Mouse (Mus musculus) forelimb bud, embryonic 11.5 days (tissue): Measurements from ENCODE around the gene Efhd2.

Source experiments
- DNase-seq: peaks from one replicate; pipeline ENCODE4 v3.0.0-alpha.2; 2012; ENCODE audit warnings: low read depth, low spot score

Efhd2 gene

DNA sequence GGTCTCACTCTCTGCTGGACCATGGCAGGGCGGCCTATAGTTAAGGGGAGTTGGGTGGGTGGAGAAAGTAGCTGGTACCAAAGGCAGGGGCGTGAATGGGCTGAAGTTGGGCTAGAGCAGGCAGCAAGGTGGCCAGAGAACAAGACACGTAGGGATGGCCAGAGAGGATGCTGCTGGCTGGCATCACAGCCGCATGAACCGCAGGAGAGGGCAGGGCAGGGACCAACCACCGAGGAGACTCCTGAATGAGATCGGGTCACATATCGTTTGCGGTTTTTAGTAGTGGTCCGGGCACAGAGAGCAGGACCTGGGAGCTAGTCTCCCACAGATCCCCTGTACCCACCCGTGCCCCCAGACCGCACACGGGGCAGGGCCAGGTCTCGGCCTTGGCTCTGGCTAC is 15.4 kb downstream of the Efhd2 start:
- DNase-seq: no peak

- no peak for DNase-seq
Measured at GRCm38 (mm10) chr4:141858501-141858900, 16.2 kb downstream of the Efhd2 start.

DNA sequence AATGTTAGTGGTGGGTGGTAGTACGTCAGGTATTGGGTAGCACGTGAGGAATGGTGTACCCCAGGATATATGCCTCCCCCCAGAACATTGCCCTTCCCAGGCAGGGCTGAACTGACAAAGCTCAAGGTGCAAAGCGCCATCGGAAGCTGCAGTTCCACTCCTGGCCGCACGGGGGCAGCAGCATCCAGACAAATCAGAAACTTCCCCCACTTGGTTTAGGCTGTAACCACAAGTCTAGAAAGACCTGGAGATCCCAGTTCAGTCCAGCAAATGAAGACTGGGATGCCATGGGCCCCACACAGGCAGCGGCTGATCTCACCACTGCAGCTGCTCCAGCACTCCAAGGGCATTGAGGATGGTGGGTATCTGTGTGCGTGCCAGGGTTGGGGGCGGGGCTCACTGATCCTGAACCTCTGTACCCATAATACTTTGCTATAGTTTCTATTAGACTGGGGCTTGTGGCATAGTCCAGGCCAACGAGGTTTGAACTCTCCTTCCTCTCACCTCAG is 17.2 kb downstream of the Efhd2 start:
- DNase-seq: peak; percentile 75

- peak; percentile 44 for DNase-seq
Measured at GRCm38 (mm10) chr4:141853437-141853836, 21.3 kb downstream of the Efhd2 start.

GRCm38 (mm10) chr4:141845999-141846398 is 28.7 kb downstream of the Efhd2 start, which contains the start of gene Ctrc:
Gene Ctrc (minus strand): TSS chr4:141846359.
- DNase-seq: no peak

- DNase-seq: no peak
Measured at GRCm38 (mm10) chr4:141834536-141835095, 40.1 kb downstream of the Efhd2 start.

DNA sequence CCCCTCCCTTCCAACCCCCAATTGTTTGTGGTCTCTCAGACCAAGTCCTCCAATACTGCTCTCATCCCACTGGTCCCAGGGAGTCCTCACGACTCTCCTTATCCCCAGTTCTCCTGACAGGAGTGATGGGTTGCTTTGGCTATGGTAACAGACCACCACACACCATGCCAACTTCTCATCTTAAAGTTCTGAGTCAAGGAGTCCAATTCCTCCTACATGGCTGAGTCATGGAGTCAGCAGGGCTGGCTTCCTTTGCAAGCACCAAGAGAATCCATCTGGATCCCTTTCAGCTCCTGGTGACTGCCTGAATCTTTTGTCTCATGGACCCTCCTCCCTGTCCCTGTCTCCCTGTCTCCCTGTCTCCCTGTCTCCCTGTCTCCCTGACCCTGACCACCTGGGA is 40.8 kb downstream of the Efhd2 start:
- no peak for DNase-seq

- DNase-seq: no peak
Measured at GRCm38 (mm10) chr4:141831361-141831760, 43.4 kb downstream of the Efhd2 start.

- no peak for DNase-seq
Measured at GRCm38 (mm10) chr4:141830381-141830780, 44.3 kb downstream of the Efhd2 start.

DNA sequence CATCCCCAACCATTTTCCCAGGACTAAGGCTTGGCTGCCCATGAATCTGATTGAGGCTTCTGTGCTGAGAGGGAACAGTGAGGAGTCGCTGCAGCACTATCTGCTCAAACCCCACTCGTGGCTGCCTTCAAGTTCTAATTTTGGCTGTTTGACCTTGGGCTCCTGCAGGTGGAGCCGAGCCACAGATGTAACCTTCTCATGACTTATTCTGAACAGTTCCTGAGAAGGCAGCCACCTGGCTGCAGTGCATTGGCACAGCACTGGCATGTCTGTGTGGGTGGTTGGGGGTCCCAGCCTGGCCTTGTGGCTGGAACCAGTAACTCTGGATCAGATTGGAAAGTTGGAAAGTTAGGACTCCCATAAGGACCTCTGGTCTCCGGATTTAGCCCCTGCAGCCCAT is 46.5 kb downstream of the Efhd2 start:
- no peak for DNase-seq

- DNase-seq: no peak
Measured at GRCm38 (mm10) chr4:141827401-141827800, 47.3 kb downstream of the Efhd2 start.

DNA sequence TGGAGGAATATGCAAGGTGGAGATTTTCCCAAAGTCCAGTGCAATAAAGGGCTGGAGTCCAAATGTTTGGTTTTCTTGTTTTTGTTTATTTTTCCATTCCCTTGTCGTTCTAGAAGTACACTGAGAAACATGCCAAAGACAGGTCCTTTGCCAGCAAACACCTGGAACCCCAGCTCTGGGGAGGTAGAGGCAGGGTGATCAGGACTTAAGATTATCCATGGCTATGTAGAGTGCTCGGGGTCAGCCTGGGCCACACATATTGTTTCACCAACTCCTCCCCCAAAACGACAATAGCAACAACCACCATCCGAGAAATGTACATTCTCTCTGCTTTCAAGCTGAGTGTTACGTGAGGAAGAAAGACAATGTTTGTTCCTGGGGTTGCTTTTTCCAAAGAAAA is 48.7 kb downstream of the Efhd2 start, which contains the start of gene Cela2a:
Gene Cela2a (minus strand): TSS at position 101 of the 400 bp plus-strand sequence.
- no peak for DNase-seq

DNA sequence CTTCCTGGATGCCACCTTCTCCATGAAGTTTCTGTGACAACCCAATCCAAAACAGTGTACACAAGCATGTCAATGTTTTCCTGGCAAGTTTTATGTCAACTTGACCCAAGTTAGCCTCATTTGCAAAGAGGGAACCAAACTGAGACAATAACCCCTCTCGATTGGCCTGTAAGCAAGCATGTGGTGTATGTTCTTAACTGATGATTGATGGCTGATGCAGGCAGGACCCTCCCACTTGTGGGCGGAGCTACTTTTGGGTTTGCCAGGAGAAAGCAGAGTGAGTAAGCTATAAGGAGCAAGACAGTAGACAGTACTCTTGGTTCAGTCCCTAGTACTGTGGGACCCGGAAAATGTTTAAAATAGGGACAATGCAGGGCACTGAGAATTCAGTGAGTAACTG is 51.7 kb downstream of the Efhd2 start:
- DNase-seq: no peak

DNA sequence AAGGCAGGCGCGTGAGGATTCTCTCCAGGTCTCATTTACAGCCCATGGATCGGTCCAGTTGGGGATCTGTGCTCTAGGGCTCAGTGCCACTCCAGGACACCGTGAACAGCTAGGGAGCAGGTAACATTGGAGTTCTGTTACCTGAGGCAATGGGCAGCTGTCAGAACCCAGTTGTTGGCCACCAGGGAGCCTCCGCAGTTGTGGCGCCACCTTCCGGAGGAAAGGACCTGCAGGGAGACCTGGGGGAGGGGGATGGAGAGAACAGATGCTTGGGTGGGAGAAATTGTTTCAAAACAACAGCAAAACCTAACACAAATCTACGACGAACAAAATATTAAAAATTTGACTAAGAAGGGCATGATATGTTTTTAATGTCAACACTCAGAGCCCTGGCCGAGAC is 52.6 kb downstream of the Efhd2 start:
- DNase-seq: no peak

GRCm38 (mm10) chr4:141821178-141821577 is 53.5 kb downstream of the Efhd2 start:
- DNase-seq: no peak

GRCm38 (mm10) chr4:141819316-141819715 is 55.4 kb downstream of the Efhd2 start:
- no peak for DNase-seq

GRCm38 (mm10) chr4:141818861-141819260 is 55.9 kb downstream of the Efhd2 start:
- no peak for DNase-seq

GRCm38 (mm10) chr4:141817706-141818105 is 57.0 kb downstream of the Efhd2 start:
- no peak for DNase-seq

GRCm38 (mm10) chr4:141816776-141817655 is 57.7 kb downstream of the Efhd2 start:
- no peak for DNase-seq

DNA sequence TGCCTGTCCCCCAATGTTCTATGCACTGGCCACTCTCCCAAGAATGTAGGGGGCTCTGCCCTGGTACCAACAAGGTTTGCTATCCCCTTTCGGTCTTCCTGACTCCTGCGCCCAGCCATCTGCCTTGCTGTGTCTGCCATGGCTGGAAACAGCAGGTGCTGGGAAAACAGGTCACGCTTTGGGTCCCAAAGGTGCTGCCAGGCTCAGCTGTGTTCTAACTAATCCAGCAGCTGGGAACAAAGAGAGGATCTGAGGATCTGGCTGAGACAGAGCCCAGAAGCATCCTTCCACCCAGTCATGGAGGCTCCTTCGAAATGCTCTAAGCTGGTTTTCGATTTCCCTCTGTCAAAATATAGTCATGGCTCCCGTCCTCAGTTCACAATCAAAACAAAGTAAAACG is 58.5 kb downstream of the Efhd2 start:
- no peak for DNase-seq

DNA sequence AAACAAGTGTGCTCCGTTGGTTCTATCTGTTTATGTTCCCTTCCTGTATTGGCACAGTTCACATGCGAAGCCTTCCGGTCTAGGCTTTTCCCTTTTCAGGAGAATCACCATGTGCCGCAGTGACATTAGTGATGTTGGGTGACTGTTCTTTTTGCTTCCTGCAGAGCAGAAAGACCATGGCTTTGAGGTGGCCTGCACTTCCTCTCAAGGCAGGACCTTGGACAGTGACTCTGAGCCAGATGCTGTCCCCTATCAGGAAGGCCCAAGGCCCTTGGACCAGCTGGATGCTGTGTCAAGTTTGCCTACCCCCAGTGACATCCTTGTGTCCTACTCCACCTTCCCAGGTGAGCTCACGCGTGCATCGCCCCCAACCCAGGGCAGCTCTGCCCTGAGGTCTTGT is 63.3 kb downstream of the Efhd2 start:
- DNase-seq: no peak

DNA sequence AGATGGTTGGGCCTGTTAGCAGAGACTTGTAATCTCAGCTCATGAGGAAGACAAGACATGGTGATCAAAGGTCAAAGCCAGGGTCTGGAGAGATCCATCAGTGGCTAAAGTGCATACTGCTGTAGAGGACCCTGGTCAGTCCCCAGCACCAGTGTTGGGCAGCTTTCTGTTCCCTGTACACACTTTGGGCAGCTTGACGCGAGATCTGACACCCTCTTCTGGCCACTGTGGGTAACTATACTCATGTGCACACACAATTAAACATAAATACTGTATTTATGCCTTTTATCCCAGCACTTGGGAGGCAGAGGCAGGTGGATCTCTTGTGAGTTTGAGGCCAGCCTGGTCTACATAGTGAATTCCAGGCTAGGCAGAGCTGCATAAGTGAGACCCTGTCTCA is 63.7 kb downstream of the Efhd2 start:
- DNase-seq: no peak
